Mouse (Mus musculus): ENCODE data around the gene Dctn1.

DNA sequence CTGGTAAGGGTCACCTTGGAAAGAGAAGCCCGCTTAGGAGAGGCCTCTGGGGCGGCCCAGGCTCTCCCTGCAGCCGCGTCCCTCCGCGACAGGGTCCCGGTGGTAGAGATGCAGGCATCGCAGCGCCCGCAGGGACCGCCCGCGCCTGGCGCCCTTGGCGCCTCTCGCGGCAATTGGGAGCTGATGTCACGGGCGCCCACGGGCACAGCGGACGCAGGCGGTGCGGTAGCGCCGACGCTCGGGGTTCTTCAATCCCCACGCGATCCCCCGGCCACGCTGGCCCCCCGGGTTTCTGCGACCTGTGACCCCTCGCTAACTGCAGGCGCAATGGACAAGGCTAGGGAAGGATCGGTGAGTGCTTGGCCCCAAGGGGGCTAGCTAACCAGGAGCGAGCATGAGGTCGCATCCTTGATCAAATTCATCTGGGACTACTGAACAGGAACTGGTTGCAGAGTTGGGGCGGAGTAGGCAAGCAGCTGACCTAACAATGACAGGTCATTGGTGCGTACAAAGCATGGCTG is 23.4 kb upstream of the Dctn1 start:
- TF ChIP-seq POLR2AphosphoS5 (IDR thresholded peaks at IDR 0.05; ENCODE audit: insufficient replicate concordance, low read depth, low read length): no peak
- no peak for TF ChIP-seq TAL1 (conservative IDR thresholded peaks at IDR 0.05; ENCODE audit: low read depth, low read length)
- TF ChIP-seq CTCF (IDR thresholded peaks at IDR 0.05; ENCODE audit: low read depth, low read length): no peak
- no peak for TF ChIP-seq GATA1 (IDR thresholded peaks at IDR 0.05; ENCODE audit: borderline replicate concordance, low read length)
- no peak for TF ChIP-seq GATA2 (IDR thresholded peaks at IDR 0.05; ENCODE audit: borderline replicate concordance, low read depth, low read length)

Data from G1E (cell line).